Mouse (Mus musculus) MEL (cell line): ENCODE results near the gene B230217C12Rik.

Experiments
- CTCF ChIP-seq, 3 experiments: IDR thresholded peaks in 2 of 3; conservative IDR thresholded peaks in 1 of 3; 2 replicates each; pipeline ENCODE4 v1.5.1; 2011 to 2012; ENCODE audit warnings: low read length in 3 of 3, low read depth in 2 of 3, mild to moderate bottlenecking in 2 of 3, improper control_type of control experiment in 1 of 3, inconsistent platforms in 1 of 3, mixed read lengths in 1 of 3, moderate library complexity in 1 of 3; ENCODE audit not compliant: control insufficient read depth in 1 of 3, insufficient read depth in 1 of 3, poor library complexity in 1 of 3, severe bottlenecking in 1 of 3
- POLR2A ChIP-seq, 2 experiments: IDR thresholded peaks; 2 replicates each; pipeline ENCODE4 v1.6.1; 2011 to 2012; ENCODE audit warnings: low read length in 2 of 2, mild to moderate bottlenecking in 2 of 2, control low read depth in 1 of 2, improper control_type of control experiment in 1 of 2, low read depth in 1 of 2, moderate library complexity in 1 of 2; ENCODE audit not compliant: control insufficient read depth in 1 of 2, insufficient read depth in 1 of 2, poor library complexity in 1 of 2
- RCOR1 ChIP-seq: IDR thresholded peaks from 2 replicates; pipeline ENCODE4 v1.6.1; 2012; ENCODE audit warnings: low read depth, mild to moderate bottlenecking, inconsistent platforms, low read length, improper control_type of control experiment
- UBTF ChIP-seq: IDR thresholded peaks from 2 replicates; pipeline ENCODE4 v1.6.1; 2012; ENCODE audit warnings: low read depth, mild to moderate bottlenecking, inconsistent platforms, low read length, improper control_type of control experiment, moderate library complexity, borderline replicate concordance; ENCODE audit not compliant: insufficient read depth
- ZC3H11A ChIP-seq: IDR thresholded peaks from 2 replicates; pipeline ENCODE4 v1.6.1; 2012; ENCODE audit warnings: low read depth, mild to moderate bottlenecking, inconsistent platforms, low read length, improper control_type of control experiment

- TF ChIP-seq UBTF: no peak
- TF ChIP-seq POLR2A (IDR thresholded peaks at IDR 0.05; ENCODE audit: control insufficient read depth in 1 of 2, insufficient read depth in 1 of 2, low read depth in 1 of 2, low read length in 2 of 2, poor library complexity in 1 of 2): no peak
- no peak for TF ChIP-seq ZC3H11A
- no peak for TF ChIP-seq CTCF (IDR thresholded peaks at IDR 0.05 in 2 of 3, conservative IDR thresholded peaks at IDR 0.05 in 1 of 3; ENCODE audit: control insufficient read depth in 1 of 3, insufficient read depth in 1 of 3, low read depth in 2 of 3, low read length in 3 of 3, poor library complexity in 1 of 3, severe bottlenecking in 1 of 3)
- TF ChIP-seq RCOR1: no peak
These were observed 21.6 kb downstream of the B230217C12Rik start for GRCm38 (mm10) chr11:97862148-97862547.
